Mouse (Mus musculus) heart, embryonic 11.5 days (tissue): ENCODE measurements around the gene Shisal2b. TPM values are rescaled to one million over a fixed set of nuclear protein-coding genes. Genes with fewer than 3 reads are reported as not detected.

ENCODE experiments used
- ATAC-seq: fragments of 200-750 bp; cut with Nextera tagmentation; replicated peaks from 2 replicates; pipeline ENCODE4 v1.8.0; 2017; ENCODE audit warnings: moderate library complexity; ENCODE audit not compliant: insufficient number of reproducible peaks, low FRiP score, low TSS enrichment
- H3K27ac ChIP-seq: fragments of 300-500 bp; sonication (generic); 2 replicates; pipeline ENCODE4 v1.5.1; 2014; ENCODE audit warnings: mild to moderate bottlenecking, low read depth, low read length
- H3K27me3 ChIP-seq: fragments of 300-500 bp; sonication (generic); 2 replicates; pipeline ENCODE4 v1.6.1; 2014; ENCODE audit warnings: mild to moderate bottlenecking, low read length, mixed read lengths; ENCODE audit not compliant: control insufficient read depth, insufficient read depth
- H3K36me3 ChIP-seq: fragments of 300-500 bp; sonication (generic); 2 replicates; pipeline ENCODE4 v1.6.1; 2014; ENCODE audit warnings: mild to moderate bottlenecking, low read length, moderate library complexity, mixed read lengths; ENCODE audit not compliant: control insufficient read depth, insufficient read depth
- H3K4me1 ChIP-seq: fragments of 300-500 bp; sonication (generic); 2 replicates; pipeline ENCODE4 v1.6.1; 2014; ENCODE audit warnings: low read length; ENCODE audit not compliant: control insufficient read depth, insufficient read depth
- H3K4me2 ChIP-seq: fragments of 300-500 bp; sonication (generic); 2 replicates; pipeline ENCODE4 v1.6.1; 2014; ENCODE audit warnings: mild to moderate bottlenecking, moderate library complexity
- H3K4me3 ChIP-seq: fragments of 300-500 bp; sonication (generic); 2 replicates; pipeline ENCODE4 v1.5.1; 2014; ENCODE audit warnings: low read depth, low read length
- H3K9ac ChIP-seq: fragments of 300-500 bp; sonication (generic); 2 replicates; pipeline ENCODE4 v1.6.1; 2014; ENCODE audit warnings: mild to moderate bottlenecking, low read depth, low read length, moderate library complexity
- H3K9me3 ChIP-seq: fragments of 300-500 bp; sonication (generic); replicated peaks from 2 replicates; pipeline ENCODE4 v1.6.1; 2016; ENCODE audit warnings: low read length; ENCODE audit not compliant: control insufficient read depth
- whole genome bisulfite sequencing: fragments of 180-500 bp; shearing (Covaris S2); extraction: QIAGEN DNeasy Blood & Tissue Kit; methylation state at CpG from one replicate; pipeline ENCODE4 v1.1.7; 2014; ENCODE audit not compliant: insufficient replicate concordance; 5-methylcytosine and 5-hydroxymethylcytosine counted together
- polyA plus RNA-seq: library from polyadenylated mRNA; unstranded; fragments of >200 nt; fragmentation: Nextera tagmentation; extraction: Ambion mirVana; gene quantifications from 2 replicates; pipeline ENCODE4 v1.2.1, GENCODE M21; 2014

The Shisal2b gene
- polyA plus RNA-seq, 1 experiment from 2014 or later: 0.23 TPM

DNA sequence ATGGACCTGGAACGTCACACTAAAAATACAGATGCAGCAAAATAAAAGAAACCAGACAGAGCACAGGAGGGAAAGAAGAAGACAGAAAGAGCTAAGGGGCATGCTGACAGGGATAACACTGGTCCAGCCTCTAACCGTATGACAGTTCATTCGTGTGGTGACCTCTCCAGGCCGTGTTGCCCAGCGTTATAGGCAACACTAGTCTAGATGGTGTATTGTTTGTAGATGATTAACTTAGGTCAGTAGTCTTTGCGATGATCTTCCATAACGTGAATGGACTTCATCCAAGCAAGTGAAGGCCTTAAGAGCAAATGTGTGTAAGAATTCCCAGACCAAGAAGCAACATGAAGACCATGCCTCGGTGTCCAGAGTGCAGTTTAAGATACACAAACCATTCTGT lies 64.6 kb downstream of the Shisal2b start:
- no peak overlapping the region for H3K4me2 ChIP-seq
- no peak overlapping the region for H3K9ac ChIP-seq
- H3K4me3 ChIP-seq: no peak overlapping the region
- ATAC-seq: no peak
- H3K9me3 ChIP-seq: no peaks in the 10 kb centered on the region
- no peaks in the 10 kb centered on the region for H3K4me1 ChIP-seq
- 90% methylated on average over 8 of the region's 8 CpGs for WGBS
- H3K27me3 ChIP-seq: no peaks in the 10 kb centered on the region
- no peak overlapping the region for H3K27ac ChIP-seq
- no peaks in the 10 kb centered on the region for H3K36me3 ChIP-seq

Other genes starting within 250 kb of the Shisal2b start
- gene Srek1ip1, start 71.4 kb downstream of the Shisal2b start, polyA plus RNA-seq: 15.7 TPM in 2 replicates
- gene Cwc27, start 46.8 kb downstream of the Shisal2b start, polyA plus RNA-seq: 19.2 and 24.1 TPM in 2 replicates
- 3.0 and 3.4 TPM in 2 replicates for gene Rgs7bp, start 191.0 kb upstream of the Shisal2b start, polyA plus RNA-seq
- gene 4933425L06Rik, start 218.2 kb upstream of the Shisal2b start, polyA plus RNA-seq: not detected in 2 replicates